Mouse (Mus musculus) midbrain, embryonic 11.5 days (tissue): ENCODE results near the gene Ap1ar. TPM values are rescaled to one million over a fixed set of nuclear protein-coding genes. Genes with fewer than 3 reads are reported as not detected.

ENCODE experiments used
- ATAC-seq: fragments of 200-750 bp; cut with Nextera tagmentation; 2 replicates; pipeline ENCODE4 v1.8.0; 2017; ENCODE audit warnings: moderate TSS enrichment, moderate library complexity; ENCODE audit not compliant: low FRiP score
- DNase-seq: peaks from one replicate; pipeline ENCODE4 v3.0.0; 2015; ENCODE audit warnings: low spot score; ENCODE audit errors: missing footprints
- H3K27ac ChIP-seq: fragments of 300-500 bp; sonication (generic); 2 replicates; pipeline ENCODE4 v1.5.1; 2014; ENCODE audit warnings: low read depth, low read length
- H3K27me3 ChIP-seq: fragments of 300-500 bp; sonication (generic); 2 replicates; pipeline ENCODE4 v1.6.1; 2014; ENCODE audit warnings: mild to moderate bottlenecking, low read length, moderate library complexity, mixed read lengths; ENCODE audit not compliant: control insufficient read depth, insufficient read depth
- H3K36me3 ChIP-seq: fragments of 300-500 bp; sonication (generic); 2 replicates; pipeline ENCODE4 v1.6.1; 2014; ENCODE audit warnings: mild to moderate bottlenecking, low read length, moderate library complexity, mixed read lengths; ENCODE audit not compliant: control insufficient read depth, insufficient read depth
- H3K4me1 ChIP-seq: fragments of 300-500 bp; sonication (generic); 2 replicates; pipeline ENCODE4 v1.6.1; 2014; ENCODE audit warnings: low read length; ENCODE audit not compliant: control insufficient read depth, insufficient read depth
- H3K4me2 ChIP-seq: fragments of 300-500 bp; sonication (generic); 2 replicates; pipeline ENCODE4 v1.6.1; 2014; ENCODE audit warnings: mild to moderate bottlenecking, moderate library complexity
- H3K4me3 ChIP-seq: fragments of 300-500 bp; sonication (generic); 2 replicates; pipeline ENCODE4 v1.5.1; 2014; ENCODE audit warnings: low read depth, low read length
- H3K9ac ChIP-seq: fragments of 300-500 bp; sonication (generic); 2 replicates; pipeline ENCODE4 v1.6.1; 2014; ENCODE audit warnings: low read length
- H3K9me3 ChIP-seq: fragments of 300-500 bp; sonication (generic); 2 replicates; pipeline ENCODE4 v1.6.1; 2016; ENCODE audit warnings: low read length; ENCODE audit not compliant: control insufficient read depth
- WGBS: fragments of 180-500 bp; shearing (Covaris S2); extraction: QIAGEN DNeasy Blood & Tissue Kit; methylation state at CpG from one replicate; pipeline ENCODE4 v1.1.7; 2014; 5-methylcytosine and 5-hydroxymethylcytosine counted together
- polyA plus RNA-seq: library from polyadenylated mRNA; unstranded; fragments of >200 nt; fragmentation: Nextera tagmentation; extraction: Ambion mirVana; gene quantifications from 2 replicates; pipeline ENCODE4 v1.2.1, GENCODE M21; 2014

Gene Ap1ar
- polyA plus RNA-seq, 1 experiment from 2014 or later: 73.9 TPM

DNA sequence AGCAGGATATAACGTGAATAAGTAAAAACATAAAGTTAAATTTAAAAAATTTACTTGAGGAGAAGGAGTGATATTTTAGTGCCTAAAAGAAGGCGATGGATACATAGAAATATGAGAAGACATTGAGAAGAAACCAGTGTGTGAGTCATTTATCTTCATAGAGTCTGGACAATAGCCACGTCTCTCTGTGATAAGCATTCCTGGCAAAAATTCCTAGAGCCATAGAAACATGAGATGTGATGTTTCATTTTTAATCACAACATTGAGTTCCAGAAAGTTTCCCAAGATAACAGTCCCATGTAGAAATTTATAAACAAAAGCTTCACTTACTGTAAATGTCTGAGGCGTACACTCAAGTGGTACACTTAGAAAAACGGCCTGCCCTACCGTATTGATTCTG is 54.4 kb downstream of the Ap1ar start:
- no peak for DNase-seq
- no peak for ATAC-seq
- Histone ChIP-seq H3K4me1 (0 out of 2 replicates have a peak, but pooled peaks cover 3% of the 10 kb centered on the region), H3K27me3 (peaks cover 6% of the 10 kb centered on the region), H3K9ac (no peak overlapping the region), H3K9me3 (no peaks in the 10 kb centered on the region), H3K27ac (no peak overlapping the region), H3K4me2 (no peak overlapping the region), H3K4me3 (no peak overlapping the region), H3K36me3 (no peaks in the 10 kb centered on the region)
- 89% methylated on average over 6 of the region's 6 CpGs for WGBS

DNA sequence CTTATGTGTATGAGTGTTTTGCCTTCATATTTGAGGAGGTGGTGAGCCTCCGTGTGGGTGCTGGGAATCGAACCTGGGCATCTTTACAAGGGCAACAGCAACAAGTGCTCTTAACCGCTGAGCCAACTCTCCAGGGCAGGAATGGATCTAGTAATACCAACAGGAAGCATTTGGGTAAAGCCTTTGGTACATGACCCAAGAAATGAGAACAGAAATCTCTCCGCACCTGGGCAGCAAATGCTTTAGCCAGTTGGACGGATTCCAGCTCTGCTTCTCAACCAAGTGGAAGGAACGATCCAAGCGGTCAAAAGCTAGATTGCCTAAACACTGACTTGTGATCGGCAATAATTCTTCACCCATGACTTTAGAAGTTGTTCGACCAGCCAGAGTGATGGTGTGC is 56.4 kb downstream of the Ap1ar start:
- H3K9ac ChIP-seq: no peak overlapping the region
- no peaks in the 10 kb centered on the region for H3K36me3 ChIP-seq
- H3K4me1 ChIP-seq: 0 out of 2 replicates have a peak, but pooled peaks cover 3% of the 10 kb centered on the region
- no peak overlapping the region for H3K27ac ChIP-seq
- H3K4me3 ChIP-seq: no peak overlapping the region
- ATAC-seq: no peak
- H3K4me2 ChIP-seq: no peak overlapping the region
- DNase-seq: peak; percentile 69
- no peaks in the 10 kb centered on the region; the same call in 1 of the 2 replicates for H3K27me3 ChIP-seq
- H3K9me3 ChIP-seq: no peaks in the 10 kb centered on the region
- WGBS: 98% methylated on average over 9 of the region's 9 CpGs

- H3K9ac ChIP-seq: peak within 1 kb of the TSS; percentile 30; the same call in 1 of the 2 replicates
- 4% methylated on average over 24 of the region's 24 CpGs for WGBS
- H3K4me2 ChIP-seq: peak within 1 kb of the TSS; percentile 58
- ATAC-seq (no peak), DNase-seq (peak; percentile 93)
- H3K36me3 ChIP-seq: no peaks in the 10 kb centered on the region
- no peaks in the 10 kb centered on the region; the same call in 1 of the 2 replicates for H3K27me3 ChIP-seq
- peak within 1 kb of the TSS; percentile 31 for H3K4me3 ChIP-seq
- no peak within 1 kb of the TSS for H3K27ac ChIP-seq
- H3K4me1 ChIP-seq: 0 out of 2 replicates have a peak, but pooled peaks cover 3% of the 10 kb centered on the region
- H3K9me3 ChIP-seq: no peaks in the 10 kb centered on the region
These were observed 57.2 kb downstream of the Ap1ar start, which contains the start of gene Alpk1 for GRCm38 (mm10) chr3:127780021-127780644. Gene Alpk1, minus strand, starts transcription at chr3:127780527.

DNA sequence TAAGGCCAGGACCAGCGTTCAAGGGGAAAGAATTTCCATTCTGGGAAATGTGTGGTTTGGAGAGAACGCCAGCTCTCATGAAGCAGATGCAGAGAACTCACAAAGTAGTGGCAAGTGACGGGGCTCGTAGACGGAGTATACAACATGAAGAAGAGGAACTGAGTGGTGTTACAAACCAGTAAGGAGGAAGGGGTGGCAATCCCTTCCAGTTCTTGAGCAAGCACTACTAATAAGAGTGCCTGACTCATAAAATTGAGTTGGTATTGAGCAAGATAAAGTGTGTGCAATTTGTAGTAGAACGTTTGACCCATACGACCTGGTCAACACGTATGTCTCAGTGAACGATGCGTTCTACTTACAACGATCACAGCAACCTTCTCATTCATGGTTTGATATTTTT is 68.2 kb downstream of the Ap1ar start:
- Histone ChIP-seq H3K4me3 (no peak overlapping the region), H3K27me3 (peaks cover 6% of the 10 kb centered on the region; the same call in 1 of the 2 replicates), H3K27ac (no peak overlapping the region), H3K4me1 (no peaks in the 10 kb centered on the region), H3K9ac (no peak overlapping the region), H3K4me2 (no peak overlapping the region), H3K36me3 (no peaks in the 10 kb centered on the region), H3K9me3 (no peaks in the 10 kb centered on the region)
- WGBS: 89% methylated on average over 11 of the region's 11 CpGs
- ATAC-seq (no peak), DNase-seq (peak; percentile 44)

GRCm38 (mm10) chr3:127765971-127766370 is 71.4 kb downstream of the Ap1ar start:
- DNase-seq (peak; percentile 62), ATAC-seq (no peak)
- H3K9ac ChIP-seq: no peak overlapping the region
- H3K27me3 ChIP-seq: peaks cover 28% of the 10 kb centered on the region
- no peaks in the 10 kb centered on the region for H3K36me3 ChIP-seq
- H3K4me3 ChIP-seq: no peak overlapping the region
- H3K4me1 ChIP-seq: no peaks in the 10 kb centered on the region
- H3K4me2 ChIP-seq: no peak overlapping the region
- WGBS: 69% methylated on average over 3 of the region's 3 CpGs
- no peak overlapping the region for H3K27ac ChIP-seq
- no peaks in the 10 kb centered on the region for H3K9me3 ChIP-seq

GRCm38 (mm10) chr3:127764541-127764940 is 72.8 kb downstream of the Ap1ar start:
- H3K4me3 ChIP-seq: no peak overlapping the region
- ATAC-seq (no peak), DNase-seq (peak; percentile 74)
- no peaks in the 10 kb centered on the region for H3K36me3 ChIP-seq
- no peak overlapping the region for H3K27ac ChIP-seq
- WGBS: 52% methylated on average over 5 of the region's 5 CpGs
- H3K4me1 ChIP-seq: no peaks in the 10 kb centered on the region
- no peak overlapping the region for H3K4me2 ChIP-seq
- no peak overlapping the region for H3K9ac ChIP-seq
- H3K27me3 ChIP-seq: peaks cover 40% of the 10 kb centered on the region
- H3K9me3 ChIP-seq: no peaks in the 10 kb centered on the region

DNA sequence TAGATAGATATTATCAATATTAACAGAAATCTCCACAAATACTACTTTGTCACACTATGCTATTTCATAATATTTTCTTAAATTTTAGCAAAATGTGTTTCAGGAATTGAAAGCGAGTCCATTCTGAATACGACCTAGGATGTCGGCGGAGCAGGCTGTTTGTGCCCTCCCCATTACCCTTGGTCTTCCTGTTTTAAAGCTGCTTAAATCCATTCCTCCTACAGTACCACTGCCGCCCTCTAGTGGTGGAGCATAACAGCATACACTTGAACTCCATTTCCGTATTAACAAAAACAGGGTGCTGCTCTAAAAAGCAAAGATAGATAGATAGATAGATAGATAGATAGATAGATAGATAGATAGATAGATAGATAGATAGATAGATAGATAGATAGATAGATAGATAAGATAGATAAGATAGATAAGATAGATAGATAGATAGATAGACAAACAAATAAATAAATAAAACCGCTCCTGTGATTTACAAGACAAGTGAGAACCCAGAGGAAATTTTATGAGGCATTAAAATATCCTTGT is 74.2 kb downstream of the Ap1ar start:
- Histone ChIP-seq H3K4me3 (no peak overlapping the region), H3K9me3 (no peaks in the 10 kb centered on the region), H3K4me1 (peaks cover 4% of the 10 kb centered on the region; the same call in 1 of the 2 replicates), H3K4me2 (no peak overlapping the region), H3K36me3 (no peaks in the 10 kb centered on the region), H3K27me3 (peaks cover 53% of the 10 kb centered on the region), H3K9ac (no peak overlapping the region), H3K27ac (no peak overlapping the region)
- DNase-seq (peak; percentile 89), ATAC-seq (no peak)
- 24% methylated on average over 7 of the region's 7 CpGs for WGBS

DNA sequence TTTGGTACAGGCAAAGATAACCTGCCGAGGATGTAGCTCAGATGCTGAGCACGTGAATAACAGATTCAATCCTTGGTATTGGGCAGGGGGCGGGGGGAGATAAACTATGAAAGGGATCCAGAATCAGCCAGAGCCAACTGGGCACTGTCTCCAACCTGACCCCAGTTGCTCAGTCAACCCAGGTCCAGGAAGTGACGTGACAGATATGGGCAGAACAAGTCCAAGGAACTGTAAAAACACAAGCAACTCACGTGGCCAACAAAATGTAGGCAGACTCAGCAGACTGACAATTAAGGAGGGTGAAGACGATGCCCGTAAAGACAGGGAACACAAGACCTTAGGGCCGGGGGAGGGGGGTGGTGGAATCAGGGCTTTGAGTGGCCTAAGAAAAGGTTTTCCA is 74.9 kb downstream of the Ap1ar start:
- no peak overlapping the region for H3K4me2 ChIP-seq
- ATAC-seq: no peak

GRCm38 (mm10) chr3:127759212-127759611 is 78.1 kb downstream of the Ap1ar start:
- no peaks in the 10 kb centered on the region for H3K9me3 ChIP-seq
- no peak for ATAC-seq
- WGBS: 16% methylated on average over 8 of the region's 8 CpGs
- peak; percentile 92 for DNase-seq
- no peaks in the 10 kb centered on the region for H3K36me3 ChIP-seq
- no peak overlapping the region for H3K4me3 ChIP-seq
- H3K27me3 ChIP-seq: peaks cover 86% of the 10 kb centered on the region
- no peak overlapping the region for H3K4me2 ChIP-seq
- H3K27ac ChIP-seq: no peak overlapping the region
- peaks cover 5% of the 10 kb centered on the region; the same call in 1 of the 2 replicates for H3K4me1 ChIP-seq
- H3K9ac ChIP-seq: no peak overlapping the region

More for the DNA sequence above, 74.9 kb downstream of the Ap1ar start:
- H3K27me3 ChIP-seq: peaks cover 60% of the 10 kb centered on the region
- peaks cover 5% of the 10 kb centered on the region; the same call in 1 of the 2 replicates for H3K4me1 ChIP-seq
- no peak overlapping the region for H3K27ac ChIP-seq
- H3K36me3 ChIP-seq: no peaks in the 10 kb centered on the region
- DNase-seq: no peak
- no peak overlapping the region for H3K4me3 ChIP-seq
- WGBS: 71% methylated on average over 8 of the region's 8 CpGs
- H3K9me3 ChIP-seq: no peaks in the 10 kb centered on the region
- no peak overlapping the region for H3K9ac ChIP-seq
